Mouse (Mus musculus): ENCODE measurements at regions not wholly inside any gene's neighbourhood (a gene's known extent, or its start where the extent isn't known, plus 50 kb on each side); places are given as distances from the start of the nearest gene placed in this dataset.

DNA sequence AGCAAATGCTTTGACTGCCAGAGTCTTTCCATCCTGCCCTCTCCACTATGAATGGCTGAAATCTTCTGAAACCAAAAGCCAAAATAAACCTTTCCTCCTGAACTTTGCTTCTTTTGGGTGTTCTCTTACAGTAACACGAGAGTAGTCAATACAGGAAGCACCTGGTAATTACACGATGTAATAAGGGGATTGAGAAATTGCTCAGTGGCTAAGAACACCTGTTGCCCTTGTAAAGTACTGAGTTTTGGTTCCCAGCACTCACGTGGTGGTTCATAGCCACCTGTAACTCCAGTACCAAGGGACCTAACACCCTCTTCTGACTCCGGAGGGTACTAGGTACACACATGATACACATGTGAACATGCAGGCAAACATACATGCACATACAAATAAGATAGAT is 74.7 kb upstream of the Foxb1 start:
- TF ChIP-seq TCF12 (IDR thresholded peaks at IDR 0.05; ENCODE audit: low read depth, low read length) (no peak), HCFC1 (IDR thresholded peaks at IDR 0.05; ENCODE audit: low read depth, low read length) (no peak), CHD2 (IDR thresholded peaks at IDR 0.05; ENCODE audit: low read length) (no peak), POLR2A (IDR thresholded peaks at IDR 0.05; ENCODE audit: control insufficient read depth in 1 of 2, insufficient read depth in 1 of 2, low read depth in 1 of 2, low read length in 2 of 2, poor library complexity in 1 of 2) (no peak), CTCF (IDR thresholded peaks at IDR 0.05 in 2 of 3, conservative IDR thresholded peaks at IDR 0.05 in 1 of 3; ENCODE audit: control insufficient read depth in 1 of 3, insufficient read depth in 1 of 3, low read depth in 2 of 3, low read length in 3 of 3, poor library complexity in 1 of 3, severe bottlenecking in 1 of 3) (no peak), POLR2AphosphoS2 (IDR thresholded peaks at IDR 0.05; ENCODE audit: low read length) (no peak), MXI1 (IDR thresholded peaks at IDR 0.05; ENCODE audit: low read depth, low read length) (no peak)

Measured in MEL (cell line).